Mouse (Mus musculus): ENCODE data around the gene Khk. TPM values are rescaled to one million over a fixed set of nuclear protein-coding genes. Genes with fewer than 3 reads are reported as not detected.
A peak's percentile ranks its signal among the peaks of the same experiment; 100 is the strongest.

Gene Khk
- polyA plus RNA-seq, 1 experiment from 2014 or later = 89.6 TPM

- peak; percentile 73 for TF ChIP-seq CTCF (IDR thresholded peaks at IDR 0.05; ENCODE audit: low read depth)
- WGBS = 92% methylated on average over 2 of the region's 2 CpGs
Measured at GRCm38 (mm10) chr5:30943004-30943403, 21.8 kb downstream of the Khk start.

GRCm38 (mm10) chr5:30944344-30944743 lies 23.1 kb downstream of the Khk start:
- peak overlapping the region; percentile 74 for H3K4me2 ChIP-seq (replicated peaks; ENCODE audit: low read depth)
- no peak for ATAC-seq
- peak overlapping the region; percentile 95 for H3K27ac ChIP-seq (ENCODE audit: low read depth, low read length)
- H3K9ac ChIP-seq (ENCODE audit: low read depth, low read length) = peak overlapping the region; percentile 54
- no peak for TF ChIP-seq CTCF (IDR thresholded peaks at IDR 0.05; ENCODE audit: low read depth)
- H3K9me3 ChIP-seq (ENCODE audit: control insufficient read depth) = no peaks in the 10 kb centered on the region
- no peaks in the 10 kb centered on the region for H3K4me1 ChIP-seq (replicated peaks; ENCODE audit: control insufficient read depth, insufficient read depth, low read length)
- no peaks in the 10 kb centered on the region for H3K36me3 ChIP-seq (ENCODE audit: control insufficient read depth, insufficient read depth)
- 76% methylated on average over 6 of the region's 6 CpGs for WGBS
- H3K4me3 ChIP-seq (ENCODE audit: low read depth, low read length) = peak overlapping the region; percentile 48; the same call in 1 of the 2 replicates
- H3K27me3 ChIP-seq (replicated peaks; ENCODE audit: control insufficient read depth, insufficient read depth, low read length) = no peaks in the 10 kb centered on the region

More at GRCm38 (mm10) chr5:30943004-30943403, 21.8 kb downstream of the Khk start:
- no peak for ATAC-seq
- H3K27me3 ChIP-seq (replicated peaks; ENCODE audit: control insufficient read depth, insufficient read depth, low read length) = no peaks in the 10 kb centered on the region
- H3K36me3 ChIP-seq (ENCODE audit: control insufficient read depth, insufficient read depth) = no peaks in the 10 kb centered on the region
- no peaks in the 10 kb centered on the region for H3K4me1 ChIP-seq (replicated peaks; ENCODE audit: control insufficient read depth, insufficient read depth, low read length)
- no peak overlapping the region for H3K27ac ChIP-seq (ENCODE audit: low read depth, low read length)
- H3K4me3 ChIP-seq (ENCODE audit: low read depth, low read length) = no peak overlapping the region
- no peaks in the 10 kb centered on the region for H3K9me3 ChIP-seq (ENCODE audit: control insufficient read depth)
- no peak overlapping the region for H3K9ac ChIP-seq (ENCODE audit: low read depth, low read length)
- H3K4me2 ChIP-seq (replicated peaks; ENCODE audit: low read depth) = no peak overlapping the region

GRCm38 (mm10) chr5:30944956-30945781 lies 23.9 kb downstream of the Khk start, which contains the start of gene Cgref1:
Gene Cgref1, minus strand, starts transcription at chr5:30945591.
- Histone ChIP-seq H3K36me3 (ENCODE audit: control insufficient read depth, insufficient read depth) (no peaks in the 10 kb centered on the region), H3K9ac (ENCODE audit: low read depth, low read length) (peak within 1 kb of the TSS; percentile 54), H3K4me3 (ENCODE audit: low read depth, low read length) (peak within 1 kb of the TSS; percentile 48), H3K4me2 (replicated peaks; ENCODE audit: low read depth) (peak within 1 kb of the TSS; percentile 74), H3K27me3 (replicated peaks; ENCODE audit: control insufficient read depth, insufficient read depth, low read length) (no peaks in the 10 kb centered on the region), H3K27ac (ENCODE audit: low read depth, low read length) (peak within 1 kb of the TSS; percentile 95), H3K9me3 (ENCODE audit: control insufficient read depth) (no peaks in the 10 kb centered on the region), H3K4me1 (replicated peaks; ENCODE audit: control insufficient read depth, insufficient read depth, low read length) (no peaks in the 10 kb centered on the region)
- TF ChIP-seq CTCF (IDR thresholded peaks at IDR 0.05; ENCODE audit: low read depth) = peak; percentile 83
- WGBS = 4% methylated on average over 44 of the region's 44 CpGs
- peak; percentile 76 for ATAC-seq

- no peak overlapping the region for H3K9ac ChIP-seq (ENCODE audit: low read depth, low read length)
Measured at GRCm38 (mm10) chr5:30948620-30949019, 27.4 kb downstream of the Khk start.

GRCm38 (mm10) chr5:30949654-30950326 lies 28.6 kb downstream of the Khk start:
- Histone ChIP-seq H3K27ac (ENCODE audit: low read depth, low read length) (peak overlapping the region; percentile 94), H3K36me3 (ENCODE audit: control insufficient read depth, insufficient read depth) (peaks cover 29% of the 10 kb centered on the region), H3K9me3 (ENCODE audit: control insufficient read depth) (no peaks in the 10 kb centered on the region), H3K4me1 (replicated peaks; ENCODE audit: control insufficient read depth, insufficient read depth, low read length) (peaks cover 7% of the 10 kb centered on the region; the same call in 1 of the 2 replicates), H3K4me2 (replicated peaks; ENCODE audit: low read depth) (peak overlapping the region; percentile 82), H3K27me3 (replicated peaks; ENCODE audit: control insufficient read depth, insufficient read depth, low read length) (no peaks in the 10 kb centered on the region), H3K4me3 (ENCODE audit: low read depth, low read length) (peak overlapping the region; percentile 60), H3K9ac (ENCODE audit: low read depth, low read length) (peak overlapping the region; percentile 61)
- under 1% methylated on average over 31 of the region's 31 CpGs for WGBS
- ATAC-seq = peak; percentile 59
- TF ChIP-seq CTCF (IDR thresholded peaks at IDR 0.05; ENCODE audit: low read depth) = peak; percentile 36

More at GRCm38 (mm10) chr5:30948620-30949019, 27.4 kb downstream of the Khk start:
- no peaks in the 10 kb centered on the region for H3K27me3 ChIP-seq (replicated peaks; ENCODE audit: control insufficient read depth, insufficient read depth, low read length)
- peaks cover 7% of the 10 kb centered on the region; the same call in 1 of the 2 replicates for H3K4me1 ChIP-seq (replicated peaks; ENCODE audit: control insufficient read depth, insufficient read depth, low read length)
- ATAC-seq = peak; percentile 70
- no peaks in the 10 kb centered on the region for H3K9me3 ChIP-seq (ENCODE audit: control insufficient read depth)
- WGBS = 42% methylated on average over 5 of the region's 5 CpGs
- H3K4me2 ChIP-seq (replicated peaks; ENCODE audit: low read depth) = peak overlapping the region; percentile 82; the same call in 1 of the 2 replicates
- no peak overlapping the region for H3K4me3 ChIP-seq (ENCODE audit: low read depth, low read length)
- H3K27ac ChIP-seq (ENCODE audit: low read depth, low read length) = peak overlapping the region; percentile 94
- no peak for TF ChIP-seq CTCF (IDR thresholded peaks at IDR 0.05; ENCODE audit: low read depth)
- peaks cover 17% of the 10 kb centered on the region for H3K36me3 ChIP-seq (ENCODE audit: control insufficient read depth, insufficient read depth)

GRCm38 (mm10) chr5:30950451-30950850 lies 29.2 kb downstream of the Khk start:
- peak overlapping the region; percentile 61 for H3K9ac ChIP-seq (ENCODE audit: low read depth, low read length)
- peaks cover 7% of the 10 kb centered on the region; the same call in 1 of the 2 replicates for H3K4me1 ChIP-seq (replicated peaks; ENCODE audit: control insufficient read depth, insufficient read depth, low read length)
- peak overlapping the region; percentile 60 for H3K4me3 ChIP-seq (ENCODE audit: low read depth, low read length)
- peak overlapping the region; percentile 94 for H3K27ac ChIP-seq (ENCODE audit: low read depth, low read length)
- peak overlapping the region; percentile 82 for H3K4me2 ChIP-seq (replicated peaks; ENCODE audit: low read depth)
- H3K9me3 ChIP-seq (ENCODE audit: control insufficient read depth) = no peaks in the 10 kb centered on the region
- 42% methylated on average over 4 of the region's 4 CpGs for WGBS
- no peak for ATAC-seq
- H3K27me3 ChIP-seq (replicated peaks; ENCODE audit: control insufficient read depth, insufficient read depth, low read length) = no peaks in the 10 kb centered on the region
- no peak for TF ChIP-seq CTCF (IDR thresholded peaks at IDR 0.05; ENCODE audit: low read depth)
- H3K36me3 ChIP-seq (ENCODE audit: control insufficient read depth, insufficient read depth) = peaks cover 35% of the 10 kb centered on the region

Data from intestine, postnatal 0 days (tissue).